Mouse (Mus musculus) ES-Bruce4 (cell line): ENCODE data around the gene Bcorl1.

Experiments used
- CTCF ChIP-seq: IDR thresholded peaks from one replicate; pipeline ENCODE4 v1.8.1; 2011; ENCODE audit warnings: low read depth, low read length
- POLR2A ChIP-seq: IDR thresholded peaks from one replicate; pipeline ENCODE4 v1.8.1; 2011; ENCODE audit warnings: low read length; ENCODE audit not compliant: insufficient read depth

- TF ChIP-seq CTCF, result no peak
- no peak for TF ChIP-seq POLR2A
These were observed 23.7 kb upstream of the Bcorl1 start for GRCm38 (mm10) chrX:48317444-48317843.
